Mouse (Mus musculus) intestine, postnatal 0 days (tissue): ENCODE data around the gene Gli3. TPM values are rescaled to one million over a fixed set of nuclear protein-coding genes. Genes with fewer than 3 reads are reported as not detected.

Experiments used
- ATAC-seq: fragments of 200-750 bp; cut with Nextera tagmentation; 2 replicates; pipeline ENCODE4 v1.8.0; 2017; ENCODE audit warnings: mild to moderate bottlenecking, moderate TSS enrichment, moderate library complexity
- H3K27ac ChIP-seq: fragments of 300-500 bp; sonication (generic); 2 replicates; pipeline ENCODE4 v1.5.1; 2014; ENCODE audit warnings: mild to moderate bottlenecking, low read depth, low read length, moderate library complexity
- H3K27me3 ChIP-seq: fragments of 300-500 bp; sonication (generic); replicated peaks from 2 replicates; pipeline ENCODE4 v1.6.1; 2014; ENCODE audit warnings: low read length, mixed read lengths; ENCODE audit not compliant: control insufficient read depth, insufficient read depth
- H3K36me3 ChIP-seq: fragments of 300-500 bp; sonication (generic); 2 replicates; pipeline ENCODE4 v1.6.1; 2014; ENCODE audit warnings: mild to moderate bottlenecking, moderate library complexity; ENCODE audit not compliant: control insufficient read depth, insufficient read depth
- H3K4me1 ChIP-seq: fragments of 300-500 bp; sonication (generic); replicated peaks from 2 replicates; pipeline ENCODE4 v1.6.1; 2014; ENCODE audit warnings: antibody characterized with exemption, low read length, mixed read lengths; ENCODE audit not compliant: control insufficient read depth, insufficient read depth
- H3K4me2 ChIP-seq: fragments of 300-500 bp; sonication (generic); replicated peaks from 2 replicates; pipeline ENCODE4 v1.6.1; 2014; ENCODE audit warnings: low read depth, mild to moderate bottlenecking, moderate library complexity
- H3K4me3 ChIP-seq: fragments of 300-500 bp; sonication (generic); 2 replicates; pipeline ENCODE4 v1.5.1; 2014; ENCODE audit warnings: low read depth, low read length
- H3K9ac ChIP-seq: fragments of 300-500 bp; sonication (generic); 2 replicates; pipeline ENCODE4 v1.6.1; 2014; ENCODE audit warnings: mild to moderate bottlenecking, low read depth, low read length
- H3K9me3 ChIP-seq: fragments of 300-500 bp; sonication (generic); 2 replicates; pipeline ENCODE4 v1.6.1; 2016; ENCODE audit warnings: mixed run types; ENCODE audit not compliant: control insufficient read depth
- CTCF ChIP-seq: sonication (generic); IDR thresholded peaks from 2 replicates; pipeline ENCODE4 v1.5.1; 2016; ENCODE audit warnings: low read depth, mild to moderate bottlenecking, control low read depth, antibody characterized with exemption, moderate library complexity
- WGBS: fragments of 180-500 bp; shearing (Covaris S2); extraction: QIAGEN DNeasy Blood & Tissue Kit; methylation state at CpG from one replicate; pipeline ENCODE4 v1.1.7; 2014; 5-methylcytosine and 5-hydroxymethylcytosine counted together
- polyA plus RNA-seq: library from polyadenylated mRNA; unstranded; fragments of >200 nt; fragmentation: Nextera tagmentation; extraction: Ambion mirVana; gene quantifications from 2 replicates; pipeline ENCODE4 v1.2.1, GENCODE M21; 2015

Gli3 gene
- polyA plus RNA-seq, 1 experiment from 2014 or later, result 5.0 TPM

GRCm38 (mm10) chr13:15446782-15447564, 16.1 kb upstream of the Gli3 start:
- Histone ChIP-seq H3K27me3 (no peaks in the 10 kb centered on the region), H3K27ac (no peak overlapping the region), H3K9ac (no peak overlapping the region), H3K4me1 (no peaks in the 10 kb centered on the region), H3K9me3 (no peaks in the 10 kb centered on the region), H3K4me2 (no peak overlapping the region), H3K36me3 (no peaks in the 10 kb centered on the region), H3K4me3 (no peak overlapping the region)
- 63% methylated on average over 7 of the region's 7 CpGs for WGBS
- ATAC-seq, result no peak
- TF ChIP-seq CTCF, result no peak

- 56% methylated on average over 2 of the region's 2 CpGs for WGBS
- no peaks in the 10 kb centered on the region for H3K9me3 ChIP-seq
Measured at GRCm38 (mm10) chr13:15450941-15451340, 12.1 kb upstream of the Gli3 start.

GRCm38 (mm10) chr13:15457841-15458240, 5.2 kb upstream of the Gli3 start:
- 73% methylated on average over 5 of the region's 5 CpGs for WGBS
- ATAC-seq, result no peak
- TF ChIP-seq CTCF, result no peak

More at GRCm38 (mm10) chr13:15450941-15451340, 12.1 kb upstream of the Gli3 start:
- Histone ChIP-seq H3K4me2 (no peak overlapping the region), H3K4me3 (no peak overlapping the region), H3K9ac (no peak overlapping the region), H3K27ac (no peak overlapping the region), H3K27me3 (no peaks in the 10 kb centered on the region), H3K4me1 (no peaks in the 10 kb centered on the region), H3K36me3 (no peaks in the 10 kb centered on the region)
- ATAC-seq, result no peak
- TF ChIP-seq CTCF, result no peak

GRCm38 (mm10) chr13:15461926-15462325, 1.1 kb upstream of the Gli3 start:
- Histone ChIP-seq H3K9ac (no peak overlapping the region), H3K4me2 (peak overlapping the region; percentile 75; the same call in 1 of the 2 replicates), H3K4me1 (no peaks in the 10 kb centered on the region), H3K27me3 (peaks cover 30% of the 10 kb centered on the region), H3K36me3 (no peaks in the 10 kb centered on the region), H3K9me3 (no peaks in the 10 kb centered on the region), H3K4me3 (no peak overlapping the region; the same call in 1 of the 2 replicates), H3K27ac (0 out of 2 replicates have a peak overlapping the region, but pooled peaks have one; percentile 15)
- TF ChIP-seq CTCF, result no peak
- ATAC-seq, result no peak
- WGBS, result 26% methylated on average over 7 of the region's 7 CpGs

More at GRCm38 (mm10) chr13:15457841-15458240, 5.2 kb upstream of the Gli3 start:
- Histone ChIP-seq H3K4me2 (no peak overlapping the region), H3K9me3 (no peaks in the 10 kb centered on the region), H3K4me3 (no peak overlapping the region), H3K36me3 (no peaks in the 10 kb centered on the region), H3K27me3 (peaks cover 10% of the 10 kb centered on the region), H3K27ac (no peak overlapping the region), H3K4me1 (no peaks in the 10 kb centered on the region), H3K9ac (no peak overlapping the region)

GRCm38 (mm10) chr13:15463492-15464080, 551 bp downstream of the Gli3 start:
- peak overlapping the region; percentile 65 for H3K4me3 ChIP-seq
- no peaks in the 10 kb centered on the region for H3K9me3 ChIP-seq
- H3K4me1 ChIP-seq, result no peaks in the 10 kb centered on the region
- TF ChIP-seq CTCF, result no peak
- peaks cover 30% of the 10 kb centered on the region for H3K27me3 ChIP-seq
- H3K9ac ChIP-seq, result peak overlapping the region; percentile 65
- ATAC-seq, result peak; percentile 76
- under 1% methylated on average over 47 of the region's 70 CpGs for WGBS
- peak overlapping the region; percentile 82 for H3K27ac ChIP-seq
- peak overlapping the region; percentile 75 for H3K4me2 ChIP-seq
- no peaks in the 10 kb centered on the region for H3K36me3 ChIP-seq

- no peak for TF ChIP-seq CTCF
- Histone ChIP-seq H3K9ac (peak overlapping the region; percentile 65), H3K27me3 (peaks cover 30% of the 10 kb centered on the region), H3K9me3 (no peaks in the 10 kb centered on the region), H3K27ac (peak overlapping the region; percentile 82), H3K4me2 (peak overlapping the region; percentile 75), H3K4me1 (no peaks in the 10 kb centered on the region), H3K36me3 (no peaks in the 10 kb centered on the region), H3K4me3 (peak overlapping the region; percentile 65)
- WGBS, result under 1% methylated on average over 51 of the region's 51 CpGs
- peak; percentile 12; the same call in 1 of the 2 replicates for ATAC-seq
Measured at GRCm38 (mm10) chr13:15464081-15464526, 1.1 kb downstream of the Gli3 start.
